Mouse (Mus musculus) erythroblast, embryonic 14.5 days (primary cell): ENCODE data around the gene Aqp11.

Experiments used
- GATA1 ChIP-seq: IDR thresholded peaks from 2 replicates; pipeline ENCODE4 v1.6.1; 2012; ENCODE audit warnings: low read length, inconsistent platforms, mixed read lengths
- TAL1 ChIP-seq: IDR thresholded peaks from 3 replicates; pipeline ENCODE4 v1.6.1; 2012; ENCODE audit warnings: low read length, inconsistent platforms, mixed read lengths

- TF ChIP-seq TAL1: no peak
- peak; percentile 7; the same call in 1 of the 2 replicates for TF ChIP-seq GATA1
These were observed 9.2 kb upstream of the Aqp11 start for GRCm38 (mm10) chr7:97747176-97747707.
